Mouse (Mus musculus) right cerebral cortex, postnatal 10 days (tissue): ENCODE results near the gene Morf4l2.
"Not testable (repeated sequence)": the region's sequence is repeated elsewhere in the genome, so short reads cannot be mapped to it uniquely, and the experiment has no call there.

ENCODE experiments used
- DNase-seq, 2 experiments: peaks; one replicate each; pipeline ENCODE4 v3.0.0; 2021; ENCODE audit warnings: low spot score in 2 of 2

The Morf4l2 gene

DNA sequence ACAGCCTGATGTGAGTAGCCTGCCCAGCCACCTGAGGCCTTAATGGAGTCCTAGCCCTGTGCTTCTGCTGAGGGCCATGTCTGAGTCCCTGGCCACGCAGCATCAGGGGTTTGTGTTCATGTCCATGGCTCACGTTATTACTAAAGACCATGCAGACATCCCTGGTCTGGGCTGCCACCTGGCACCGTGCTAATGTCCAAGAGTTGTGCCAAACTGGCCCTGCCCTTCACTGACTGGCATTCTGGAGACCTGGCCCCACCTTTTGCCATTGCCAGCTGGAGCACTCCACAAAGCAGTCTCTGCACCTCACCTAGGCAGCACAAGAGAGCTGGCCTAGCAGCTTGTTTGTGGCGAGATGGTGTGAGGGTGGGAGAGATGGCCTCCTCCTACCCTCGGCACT is 50.3 kb downstream of the Morf4l2 start:
- no peak for DNase-seq

DNA sequence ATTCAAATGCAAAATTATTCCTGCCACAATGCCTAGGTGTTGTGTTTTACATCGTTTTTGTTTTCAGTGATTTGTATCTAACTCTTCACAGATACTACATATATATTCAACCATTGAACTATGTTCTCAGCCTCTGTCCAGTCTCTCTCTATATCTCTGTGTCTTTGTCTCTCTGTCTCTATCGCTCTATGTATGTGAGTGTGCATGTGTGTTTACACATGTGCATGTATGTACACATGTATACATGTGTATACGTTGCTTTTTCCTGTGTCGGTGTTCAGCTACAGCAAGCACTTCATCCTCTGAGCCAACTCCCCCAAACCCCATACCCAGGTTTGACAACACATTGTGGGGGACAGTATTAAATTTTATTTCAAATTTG is 51.2 kb downstream of the Morf4l2 start:
- no peak for DNase-seq

DNA sequence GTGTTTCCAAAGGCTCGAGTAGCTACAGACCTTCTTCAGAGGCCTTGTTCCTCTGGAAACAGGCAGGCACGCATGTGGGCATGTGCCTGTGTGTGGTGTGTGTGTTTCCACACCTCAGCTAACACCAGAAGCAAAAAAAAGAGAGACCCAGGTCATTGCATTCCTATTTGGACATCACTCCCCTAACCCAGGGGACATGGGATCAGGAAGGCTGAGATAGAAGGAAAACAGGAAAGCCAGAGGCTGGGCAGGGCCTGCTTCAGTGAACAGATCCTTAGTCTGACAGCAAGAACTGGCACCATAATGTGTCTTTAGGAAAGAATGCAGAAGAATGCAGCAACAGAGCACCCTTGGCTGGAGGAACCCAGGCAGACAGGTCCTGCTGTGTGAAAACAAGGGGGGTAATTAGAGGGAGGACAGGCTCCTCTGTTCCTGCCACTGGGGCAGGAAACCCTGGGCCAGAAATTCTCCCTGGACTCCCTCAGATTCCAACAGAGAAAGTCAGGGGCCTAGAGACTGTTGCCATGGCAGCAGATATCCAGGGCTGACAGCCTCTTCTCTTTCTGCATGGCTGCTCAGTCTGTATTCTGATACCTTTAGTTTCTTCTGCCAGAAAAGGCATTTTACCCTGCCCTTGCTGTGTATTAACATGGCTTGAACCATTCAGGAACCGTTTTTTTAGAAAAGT is 51.7 kb downstream of the Morf4l2 start:
- not testable (repeated sequence) for DNase-seq
